Mouse (Mus musculus): ENCODE measurements around the gene Gm973. TPM values are rescaled to one million over a fixed set of nuclear protein-coding genes. Genes with fewer than 3 reads are reported as not detected.

The Gm973 gene
- polyA plus RNA-seq, 1 experiment from 2014 or later: 1.4 TPM

GRCm38 (mm10) chr1:59684819-59685755 lies 169.0 kb downstream of the Gm973 start, which contains the start of gene Nop58:
Gene Nop58, plus strand, starts transcription at chr1:59684971.
- Histone ChIP-seq H3K36me3 (ENCODE audit: control insufficient read depth, insufficient read depth, low read length) (peaks cover 4% of the 10 kb centered on the region; the same call in 1 of the 2 replicates), H3K27me3 (ENCODE audit: control insufficient read depth, insufficient read depth, low read length) (no peaks in the 10 kb centered on the region), H3K9ac (ENCODE audit: low read depth, low read length) (peak within 1 kb of the TSS; percentile 71), H3K4me1 (ENCODE audit: control insufficient read depth, insufficient read depth, low read length) (0 out of 2 replicates have a peak, but pooled peaks cover 10% of the 10 kb centered on the region), H3K27ac (ENCODE audit: low read depth, low read length) (peak within 1 kb of the TSS; percentile 67), H3K9me3 (ENCODE audit: control insufficient read depth, low read length) (no peaks in the 10 kb centered on the region), H3K4me2 (replicated peaks; ENCODE audit: low read depth, low read length) (peak within 1 kb of the TSS; percentile 91), H3K4me3 (ENCODE audit: low read length) (peak within 1 kb of the TSS; percentile 87)
- WGBS: under 1% methylated on average over 49 of the region's 49 CpGs
- ATAC-seq (ENCODE audit: low FRiP score, low TSS enrichment): peak; percentile 98

Other genes starting within 250 kb of the Gm973 start
- 20.1 and 29.2 TPM in 2 replicates for gene Fzd7, start 33.8 kb upstream of the Gm973 start, polyA plus RNA-seq (2014; fragmentation: Nextera tagmentation; extraction: Ambion mirVana)
- 460 and 593 TPM in 2 replicates for gene Sumo1, start 154.6 kb downstream of the Gm973 start, polyA plus RNA-seq (2014; fragmentation: Nextera tagmentation; extraction: Ambion mirVana)
- 298 and 318 TPM in 2 replicates for gene Nop58, start 168.7 kb downstream of the Gm973 start, polyA plus RNA-seq (2014; fragmentation: Nextera tagmentation; extraction: Ambion mirVana)
- 13.6 and 14.2 TPM in 2 replicates for gene Bmpr2, start 247.1 kb downstream of the Gm973 start, polyA plus RNA-seq (2014; fragmentation: Nextera tagmentation; extraction: Ambion mirVana)